Mouse (Mus musculus) myocyte (in vitro differentiated cells): ENCODE results near the gene Palmd. TPM values are rescaled to one million over a fixed set of nuclear protein-coding genes. Genes with fewer than 3 reads are reported as not detected.

Experiments used
- H3K27me3 ChIP-seq: one replicate; pipeline ENCODE4 v1.6.1; 2011; ENCODE audit not compliant: control insufficient read depth, insufficient read depth, insufficient read length
- H3K36me3 ChIP-seq: one replicate; pipeline ENCODE4 v1.6.1; 2011; ENCODE audit not compliant: control insufficient read depth, insufficient read depth
- H3K4me2 ChIP-seq: one replicate; pipeline ENCODE4 v1.6.1; 2011; ENCODE audit warnings: low read depth, control low read depth
- H3K4me3 ChIP-seq: one replicate; pipeline ENCODE4 v1.5.1; 2011; ENCODE audit warnings: mild to moderate bottlenecking, control low read depth, moderate library complexity
- H3K79me2 ChIP-seq: one replicate; pipeline ENCODE4 v1.6.1; 2011; ENCODE audit not compliant: control insufficient read depth, insufficient read depth
- H3ac ChIP-seq: one replicate; pipeline ENCODE4 v1.6.1; 2011; ENCODE audit not compliant: control insufficient read depth, insufficient read length
- CEBPB ChIP-seq: IDR thresholded peaks from 2 replicates; pipeline ENCODE4 v1.6.1; 2011; ENCODE audit warnings: mild to moderate bottlenecking, moderate library complexity; ENCODE audit not compliant: poor library complexity, insufficient read depth, severe bottlenecking
- E2F4 ChIP-seq: IDR thresholded peaks from one replicate; pipeline ENCODE4 v1.6.1; 2011; ENCODE audit warnings: mild to moderate bottlenecking, control low read depth, moderate library complexity; ENCODE audit not compliant: insufficient read depth
- MAX ChIP-seq: IDR thresholded peaks from one replicate; pipeline ENCODE4 v1.6.1; 2011; ENCODE audit warnings: low read depth, mild to moderate bottlenecking, control low read depth
- MYOD1 ChIP-seq, 3 experiments: IDR thresholded peaks; one replicate each; pipeline ENCODE4 v1.6.1; 2011; ENCODE audit warnings: control low read depth in 2 of 3, low read depth in 2 of 3, mild to moderate bottlenecking in 2 of 3, moderate library complexity in 1 of 3; ENCODE audit not compliant: insufficient read length in 2 of 3, control insufficient read depth in 1 of 3
- MYOG ChIP-seq, 3 experiments: IDR thresholded peaks; one replicate each; pipeline ENCODE4 v1.6.1; 2011; ENCODE audit warnings: control low read depth in 2 of 3, low read depth in 2 of 3, mild to moderate bottlenecking in 2 of 3; ENCODE audit not compliant: insufficient read length in 2 of 3, control insufficient read depth in 1 of 3, insufficient read depth in 1 of 3
- POLR2A ChIP-seq: IDR thresholded peaks from one replicate; pipeline ENCODE4 v1.6.1; 2011; ENCODE audit warnings: low read depth, mild to moderate bottlenecking, control low read depth, moderate library complexity; ENCODE audit not compliant: insufficient read length
- POLR2AphosphoS2 ChIP-seq: IDR thresholded peaks from one replicate; pipeline ENCODE4 v1.6.1; 2011; ENCODE audit warnings: low read depth, control low read depth; ENCODE audit not compliant: insufficient read length
- REST ChIP-seq: IDR thresholded peaks from one replicate; pipeline ENCODE4 v1.6.1; 2011; ENCODE audit warnings: mild to moderate bottlenecking, control low read depth, moderate library complexity; ENCODE audit not compliant: insufficient read depth, insufficient read length
- SRF ChIP-seq: IDR thresholded peaks from one replicate; pipeline ENCODE4 v1.6.1; 2011; ENCODE audit warnings: low read depth; ENCODE audit not compliant: control insufficient read depth, insufficient read length
- TCF12 ChIP-seq: IDR thresholded peaks from one replicate; pipeline ENCODE4 v1.6.1; 2011; ENCODE audit warnings: mild to moderate bottlenecking, control low read depth; ENCODE audit not compliant: poor library complexity, insufficient read depth, severe bottlenecking
- TCF3 ChIP-seq: IDR thresholded peaks from one replicate; pipeline ENCODE4 v1.6.1; 2011; ENCODE audit warnings: low read depth, control low read depth; ENCODE audit not compliant: insufficient read length
- USF1 ChIP-seq: IDR thresholded peaks from one replicate; pipeline ENCODE4 v1.6.1; 2011; ENCODE audit warnings: low read depth, mild to moderate bottlenecking, control low read depth, moderate library complexity
- polyA plus RNA-seq: library from polyadenylated mRNA; unstranded; fragments of >200 nt; fragmentation: generic; extraction: Trizol; gene quantifications from one replicate; pipeline ENCODE4 v1.2.1, GENCODE M21; 2012; ENCODE audit warnings: missing spikeins

The Palmd gene
- 0.36 TPM for polyA plus RNA-seq

- no peaks in the 10 kb centered on the region for H3K27me3 ChIP-seq
- no peak for TF ChIP-seq TCF12
- no peak for TF ChIP-seq POLR2AphosphoS2
- TF ChIP-seq MYOG (IDR thresholded peaks at IDR 0.05; ENCODE audit: control insufficient read depth in 1 of 3, insufficient read depth in 1 of 3, insufficient read length in 2 of 3, low read depth in 2 of 3): no peak
- TF ChIP-seq POLR2A: no peak
- no peak for TF ChIP-seq MYOD1 (IDR thresholded peaks at IDR 0.05; ENCODE audit: control insufficient read depth in 1 of 3, insufficient read length in 2 of 3, low read depth in 2 of 3)
- no peak for TF ChIP-seq USF1
- no peak for TF ChIP-seq TCF3
- TF ChIP-seq CEBPB: no peak
- H3K36me3 ChIP-seq: no peaks in the 10 kb centered on the region
- no peak within 1 kb of the TSS for H3ac ChIP-seq
- H3K4me3 ChIP-seq: no peak within 1 kb of the TSS
- H3K79me2 ChIP-seq: no peaks in the 10 kb centered on the region
- H3K4me2 ChIP-seq: peak within 1 kb of the TSS; percentile 1
Measured at GRCm38 (mm10) chr3:116968540-116968997, at the start of gene Palmd. Gene Palmd, minus strand, starts transcription at chr3:116968987.

DNA sequence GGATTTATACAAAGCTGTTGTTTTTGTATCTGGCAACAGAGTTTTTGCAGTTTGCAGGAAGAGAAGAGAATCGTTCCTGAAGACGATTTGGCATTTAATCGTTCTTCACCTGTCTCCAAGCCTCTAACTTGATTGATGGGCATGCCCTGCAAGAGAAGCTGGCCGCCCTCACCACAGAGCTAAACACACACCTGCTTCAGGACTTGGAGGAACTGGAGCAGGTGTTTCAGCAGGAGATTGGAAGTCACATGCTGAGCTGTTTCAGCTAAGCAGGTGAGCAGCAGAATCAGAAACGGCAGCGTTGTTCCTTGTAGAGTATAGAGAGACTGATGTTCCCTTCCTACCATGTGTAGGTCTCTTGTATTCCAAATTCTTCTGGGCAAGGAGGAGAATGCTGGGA, 41.4 kb upstream of the Palmd start:
- no peaks in the 10 kb centered on the region for H3K27me3 ChIP-seq
- H3K79me2 ChIP-seq: no peaks in the 10 kb centered on the region
- H3K4me2 ChIP-seq: no peak overlapping the region
- TF ChIP-seq MAX (no peak), MYOD1 (IDR thresholded peaks at IDR 0.05; ENCODE audit: control insufficient read depth in 1 of 3, insufficient read length in 2 of 3, low read depth in 2 of 3) (peak in 2 of 3 experiments; percentile 71 to 79), CEBPB (no peak), MYOG (IDR thresholded peaks at IDR 0.05; ENCODE audit: control insufficient read depth in 1 of 3, insufficient read depth in 1 of 3, insufficient read length in 2 of 3, low read depth in 2 of 3) (peak in 1 of 3 experiments; percentile 43), SRF (no peak), REST (no peak)
- H3K36me3 ChIP-seq: no peaks in the 10 kb centered on the region
- H3K4me3 ChIP-seq: no peak overlapping the region
- no peak overlapping the region for H3ac ChIP-seq

- Histone ChIP-seq H3K79me2 (no peaks in the 10 kb centered on the region), H3K36me3 (no peaks in the 10 kb centered on the region), H3K4me3 (no peak overlapping the region), H3K4me2 (no peak overlapping the region), H3K27me3 (no peaks in the 10 kb centered on the region), H3ac (no peak overlapping the region)
- TF ChIP-seq CEBPB (no peak), USF1 (no peak), MAX (no peak), E2F4 (no peak), TCF12 (no peak), SRF (no peak), POLR2A (no peak), POLR2AphosphoS2 (no peak), MYOD1 (IDR thresholded peaks at IDR 0.05; ENCODE audit: control insufficient read depth in 1 of 3, insufficient read length in 2 of 3, low read depth in 2 of 3) (no peak), MYOG (IDR thresholded peaks at IDR 0.05; ENCODE audit: control insufficient read depth in 1 of 3, insufficient read depth in 1 of 3, insufficient read length in 2 of 3, low read depth in 2 of 3) (no peak), REST (no peak), TCF3 (no peak)
Measured at GRCm38 (mm10) chr3:117007340-117007739, 38.6 kb upstream of the Palmd start.

DNA sequence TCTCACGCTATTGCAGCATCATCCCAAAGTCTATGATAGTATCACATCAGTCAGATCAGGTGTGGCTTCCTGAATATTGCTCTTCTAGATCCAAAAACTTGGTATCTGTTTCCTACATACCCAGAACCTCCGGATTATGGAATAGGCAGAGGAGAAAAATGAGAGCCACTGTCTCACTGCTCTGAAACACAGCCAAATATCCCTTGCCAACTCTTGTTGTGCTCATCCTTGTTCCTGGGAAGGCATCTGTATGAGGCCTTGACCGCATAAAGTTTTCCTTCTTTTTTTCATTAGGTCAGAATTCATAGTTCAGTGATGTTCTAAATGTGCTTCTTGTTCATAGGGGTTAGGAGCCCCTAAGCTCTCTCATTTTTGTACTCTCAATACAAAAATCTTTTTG, 37.8 kb upstream of the Palmd start:
- no peaks in the 10 kb centered on the region for H3K27me3 ChIP-seq
- TF ChIP-seq SRF: no peak
- no peak for TF ChIP-seq E2F4
- no peak for TF ChIP-seq POLR2AphosphoS2
- no peak for TF ChIP-seq TCF3
- TF ChIP-seq MAX: no peak
- TF ChIP-seq CEBPB: no peak
- no peak for TF ChIP-seq REST
- no peak for TF ChIP-seq MYOD1 (IDR thresholded peaks at IDR 0.05; ENCODE audit: control insufficient read depth in 1 of 3, insufficient read length in 2 of 3, low read depth in 2 of 3)
- TF ChIP-seq MYOG (IDR thresholded peaks at IDR 0.05; ENCODE audit: control insufficient read depth in 1 of 3, insufficient read depth in 1 of 3, insufficient read length in 2 of 3, low read depth in 2 of 3): no peak
- no peak for TF ChIP-seq TCF12
- no peaks in the 10 kb centered on the region for H3K79me2 ChIP-seq
- no peak overlapping the region for H3ac ChIP-seq
- no peaks in the 10 kb centered on the region for H3K36me3 ChIP-seq
- no peak overlapping the region for H3K4me2 ChIP-seq
- H3K4me3 ChIP-seq: no peak overlapping the region

DNA sequence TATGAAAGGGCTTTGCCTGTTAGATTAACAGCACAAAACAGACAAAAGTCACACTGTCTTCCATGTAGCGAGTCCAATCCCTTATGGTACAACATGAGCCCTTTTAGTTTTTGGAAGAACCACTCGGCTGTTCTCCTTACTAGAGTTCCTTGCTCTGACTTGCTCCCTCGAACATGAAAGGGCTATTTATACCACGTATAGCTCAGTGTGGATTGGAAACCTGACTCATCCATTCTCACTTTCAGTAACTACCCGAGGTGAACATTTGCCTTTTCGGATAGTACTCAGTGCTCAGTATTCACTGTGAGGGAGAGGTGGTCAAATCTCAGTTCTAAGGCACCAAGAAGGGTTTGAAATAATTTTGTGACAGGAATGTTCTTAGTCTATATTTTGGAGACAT, 34.6 kb upstream of the Palmd start:
- H3K36me3 ChIP-seq: no peaks in the 10 kb centered on the region
- H3K4me2 ChIP-seq: no peak overlapping the region
- no peak overlapping the region for H3K4me3 ChIP-seq
- no peak overlapping the region for H3ac ChIP-seq
- no peaks in the 10 kb centered on the region for H3K27me3 ChIP-seq
- TF ChIP-seq POLR2AphosphoS2 (no peak), E2F4 (no peak), MAX (no peak), POLR2A (no peak), USF1 (no peak), TCF3 (no peak), MYOG (IDR thresholded peaks at IDR 0.05; ENCODE audit: control insufficient read depth in 1 of 3, insufficient read depth in 1 of 3, insufficient read length in 2 of 3, low read depth in 2 of 3) (no peak), TCF12 (no peak), REST (no peak), CEBPB (no peak), MYOD1 (IDR thresholded peaks at IDR 0.05; ENCODE audit: control insufficient read depth in 1 of 3, insufficient read length in 2 of 3, low read depth in 2 of 3) (no peak), SRF (no peak)
- H3K79me2 ChIP-seq: no peaks in the 10 kb centered on the region
